In the genomic region with DNA sequence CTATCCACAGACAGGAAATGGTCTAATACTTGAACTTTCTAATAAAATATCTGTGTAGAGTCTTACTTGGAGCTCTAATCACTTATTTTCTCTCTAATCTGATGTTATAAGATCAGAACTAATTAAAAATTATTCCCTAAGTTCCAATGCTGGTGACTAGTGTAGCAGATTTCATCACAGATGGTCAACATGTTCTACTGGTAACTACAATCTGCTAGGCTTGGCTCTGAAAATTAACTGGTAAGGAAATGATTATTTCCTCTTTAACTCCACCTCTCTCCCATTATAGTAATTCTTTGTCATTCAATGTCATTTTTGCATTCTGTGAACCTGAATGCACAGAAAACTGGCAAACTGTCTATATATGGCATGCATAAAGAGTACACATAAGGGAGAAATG, we compare ENCODE assay signal across 22 mouse cellular contexts.
A peak's percentile ranks its signal among the peaks of the same experiment; 100 is the strongest.
DNase-seq lines count a peak whose midpoint lies in the region; ATAC-seq and TF ChIP-seq lines count a peak whose summit lies in the region.
"Had no signal": no experiment of that assay in that cellular context is flagged by ENCODE, and none has a peak within 500 bp of the region (broad histone marks: within the 10 kb centered on the region; RNA-seq: fewer than 3 reads in every experiment).

No protein-coding gene starts in this region.

- peak; percentile 80 for ATAC-seq in cerebellum, adult (ENCODE audit: insufficient number of reproducible peaks, low FRiP score, low TSS enrichment)
- ATAC-seq in forebrain, postnatal 0 days, result no peak
- ATAC-seq: CD4-positive, CD25-positive, alpha-beta regulatory T cell, adult 4 months; hindbrain, embryonic 16.5 days; inflammation-experienced regulatory T-cells, adult 6 months had no signal

- TF ChIP-seq CTCF in forebrain, postnatal 0 days (IDR thresholded peaks at IDR 0.05; ENCODE audit: low read depth), result no peak

- no peak overlapping the region for H3K4me2 ChIP-seq in forebrain, postnatal 0 days (ENCODE audit: low read depth)
- H3K4me2 ChIP-seq: heart, embryonic 13.5 days; hindbrain, embryonic 12.5 days had no signal

- no peak overlapping the region for H3K4me3 ChIP-seq in forebrain, postnatal 0 days (ENCODE audit: low read depth, low read length)
- H3K4me3 ChIP-seq in forebrain, embryonic 10.5 days, result no peak overlapping the region
- H3K4me3 ChIP-seq: embryonic facial prominence, embryonic 10.5 days; heart, embryonic 13.5 days; hindbrain, embryonic 12.5 days had no signal

- H3K9me3 ChIP-seq in forebrain, postnatal 0 days (ENCODE audit: low read length), result no peaks in the 10 kb centered on the region
- H3K9me3 ChIP-seq in forebrain, embryonic 10.5 days, result no peaks in the 10 kb centered on the region
- H3K9me3 ChIP-seq: embryonic facial prominence, embryonic 10.5 days; G1E; heart, embryonic 13.5 days; hindbrain, embryonic 12.5 days had no signal

- 0 out of 2 replicates have a peak, but pooled peaks cover 4% of the 10 kb centered on the region for H3K4me1 ChIP-seq in forebrain, postnatal 0 days (ENCODE audit: insufficient read depth)
- H3K4me1 ChIP-seq in forebrain, embryonic 10.5 days, result no peaks in the 10 kb centered on the region
- H3K4me1 ChIP-seq: embryonic facial prominence, embryonic 10.5 days; heart, embryonic 13.5 days; hindbrain, embryonic 12.5 days had no signal

- H3K9ac ChIP-seq in forebrain, postnatal 0 days, result no peak overlapping the region
- H3K9ac ChIP-seq: heart, embryonic 13.5 days; hindbrain, embryonic 12.5 days had no signal

- H3K36me3 ChIP-seq in forebrain, postnatal 0 days (ENCODE audit: insufficient read depth), result no peaks in the 10 kb centered on the region
- H3K36me3 ChIP-seq in forebrain, embryonic 10.5 days (replicated peaks), result no peaks in the 10 kb centered on the region
- H3K36me3 ChIP-seq: embryonic facial prominence, embryonic 10.5 days; G1E; heart, embryonic 13.5 days; hindbrain, embryonic 12.5 days had no signal

- DNase-seq in cerebellum, adult 11-12 months, result no peak
- peak; percentile 43 for DNase-seq in forebrain, postnatal 0 days
- DNase-seq in forebrain, embryonic 10.5 days (ENCODE audit: extremely low spot score, low spot score), result no peak
- DNase-seq in brain, embryonic 18.5 days (ENCODE audit: low read depth, low spot score), result peak; percentile 26
- peak; percentile 9 for DNase-seq in telencephalon, adult 2 months (ENCODE audit: low read depth, low spot score)
- DNase-seq in urinary bladder, postnatal 14 days (ENCODE audit: low spot score), result no peak
- DNase-seq: adrenal gland, adult 8-10 months; adrenal gland, postnatal 36 days; B cell, adult 2 months; cerebellum, adult 9-11 months; cerebellum, postnatal 36 days; gastrocnemius, postnatal 36 days; heart, adult 11 months; heart, postnatal 4 days had no signal

- H3K27ac ChIP-seq in forebrain, postnatal 0 days (ENCODE audit: low read depth, low read length), result no peak overlapping the region
- no peak overlapping the region for H3K27ac ChIP-seq in forebrain, embryonic 10.5 days
- H3K27ac ChIP-seq: embryonic facial prominence, embryonic 10.5 days; heart, embryonic 13.5 days; hindbrain, embryonic 12.5 days had no signal

- H3K27me3 ChIP-seq in forebrain, postnatal 0 days (ENCODE audit: insufficient read depth, low read length), result no peaks in the 10 kb centered on the region
- H3K27me3 ChIP-seq in forebrain, embryonic 10.5 days (ENCODE audit: poor library complexity, severe bottlenecking), result no peaks in the 10 kb centered on the region
- H3K27me3 ChIP-seq: heart, embryonic 13.5 days; hindbrain, embryonic 12.5 days had no signal

Comparison
In these comparisons a context has a peak if more than half of its experiments do, and no peak if none do; other contexts are left out.
1. DNase-seq: peak in forebrain, postnatal 0 days (single experiment), brain, embryonic 18.5 days (single experiment) and telencephalon, adult 2 months (single experiment); none in cerebellum, adult 11-12 months (single experiment), forebrain, embryonic 10.5 days (single experiment) and urinary bladder, postnatal 14 days (single experiment).